Comparison of ENCODE assay signal across 9 mouse cellular contexts in the genomic region with DNA sequence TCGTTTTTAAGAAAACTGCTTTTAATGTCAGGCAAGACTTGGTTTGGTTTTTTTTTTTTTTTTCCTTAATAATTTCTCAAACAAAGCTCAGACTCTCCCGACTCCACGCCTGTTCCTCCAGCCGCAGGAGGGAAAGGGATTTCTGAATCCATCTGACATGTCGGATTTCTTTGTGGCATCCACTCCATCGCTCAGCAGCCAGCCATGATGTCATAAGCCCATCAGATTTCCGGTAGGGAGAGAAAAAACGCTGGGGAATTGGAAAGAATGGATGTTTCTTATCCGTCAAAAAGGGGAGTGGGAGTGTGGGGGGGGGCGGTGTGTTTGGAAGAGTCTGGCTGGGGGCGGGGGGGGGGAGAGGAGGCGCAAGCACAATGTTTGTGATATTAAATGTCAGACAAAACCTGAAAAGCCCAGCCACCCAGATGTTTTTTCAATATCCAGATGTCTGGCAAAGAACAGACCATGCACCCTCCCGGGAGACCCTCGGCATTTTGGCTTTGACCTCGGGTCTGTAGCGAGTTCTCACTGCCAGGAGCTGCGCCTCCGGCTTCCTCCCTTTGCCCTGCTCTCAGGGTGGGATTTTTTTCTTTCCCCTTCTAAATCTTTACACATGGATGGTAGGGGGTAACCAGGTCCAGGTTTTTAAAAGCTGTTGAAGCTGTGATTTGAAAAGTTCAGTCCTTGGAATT. TPM values are rescaled to one million over a fixed set of nuclear protein-coding genes. Genes with fewer than 3 reads are reported as not detected.
DNase-seq lines count a peak whose midpoint lies in the region; ATAC-seq and TF ChIP-seq lines count a peak whose summit lies in the region.
"Had no signal": no experiment of that assay in that cellular context is flagged by ENCODE, and none has a peak within 500 bp of the region (broad histone marks: within the 10 kb centered on the region; RNA-seq: fewer than 3 reads in every experiment).

No protein-coding gene starts in this region.

- no peak for ATAC-seq in kidney, postnatal 0 days (replicated peaks; ENCODE audit: low FRiP score, low read depth)
- peak; percentile 47; the same call in 1 of the 2 replicates for ATAC-seq in forebrain, postnatal 0 days
- ATAC-seq in hindbrain, embryonic 12.5 days (ENCODE audit: low FRiP score): no peak
- ATAC-seq: CD4-positive, CD25-positive, alpha-beta regulatory T cell, adult 4 months had no signal

- no peaks in the 10 kb centered on the region for H3K36me3 ChIP-seq in kidney, postnatal 0 days (ENCODE audit: insufficient read depth, low read length)
- no peaks in the 10 kb centered on the region for H3K36me3 ChIP-seq in forebrain, postnatal 0 days (ENCODE audit: insufficient read depth)
- no peaks in the 10 kb centered on the region for H3K36me3 ChIP-seq in hindbrain, embryonic 12.5 days

- 14% methylated on average over 18 of the region's 18 CpGs for WGBS in kidney, postnatal 0 days
- WGBS in forebrain, postnatal 0 days: 2% methylated on average over 18 of the region's 18 CpGs
- 3% methylated on average over 16 of the region's 18 CpGs for WGBS in hindbrain, embryonic 12.5 days

- H3K4me3 ChIP-seq in kidney, postnatal 0 days (replicated peaks; ENCODE audit: low read depth, low read length): no peak overlapping the region
- H3K4me3 ChIP-seq in forebrain, postnatal 0 days (ENCODE audit: low read depth, low read length): peak overlapping the region; percentile 26
- H3K4me3 ChIP-seq in hindbrain, embryonic 12.5 days: peak overlapping the region; percentile 10; the same call in 1 of the 2 replicates

- H3K4me1 ChIP-seq in kidney, postnatal 0 days (replicated peaks; ENCODE audit: insufficient read depth, low read length): peaks cover 15% of the 10 kb centered on the region
- H3K4me1 ChIP-seq in forebrain, postnatal 0 days (ENCODE audit: insufficient read depth): peaks cover 42% of the 10 kb centered on the region
- H3K4me1 ChIP-seq in hindbrain, embryonic 12.5 days: peaks cover 56% of the 10 kb centered on the region

- DNase-seq in kidney, postnatal 0 days (ENCODE audit: low spot score): no peak
- DNase-seq in kidney, adult 18-20 months: no peak
- DNase-seq in forebrain, postnatal 0 days: peak; percentile 83
- DNase-seq in neural tube, embryonic 10.5 days (ENCODE audit: extremely low spot score, low spot score): peak; percentile 55
- no peak for DNase-seq in cerebellum, postnatal 36 days
- DNase-seq in adrenal gland, postnatal 14 days: no peak
- DNase-seq in lung, postnatal 10 days: no peak

- no peak overlapping the region for H3K9ac ChIP-seq in kidney, postnatal 0 days (ENCODE audit: low read depth, low read length)
- peak overlapping the region; percentile 58 for H3K9ac ChIP-seq in forebrain, postnatal 0 days
- peak overlapping the region; percentile 41 for H3K9ac ChIP-seq in hindbrain, embryonic 12.5 days

- H3K27ac ChIP-seq in kidney, postnatal 0 days: no peak overlapping the region
- H3K27ac ChIP-seq in forebrain, postnatal 0 days (ENCODE audit: low read depth, low read length): peak overlapping the region; percentile 92
- H3K27ac ChIP-seq in hindbrain, embryonic 12.5 days: peak overlapping the region; percentile 87

- peak overlapping the region; percentile 27 for H3K4me2 ChIP-seq in kidney, postnatal 0 days (ENCODE audit: low read length)
- H3K4me2 ChIP-seq in forebrain, postnatal 0 days (ENCODE audit: low read depth): peak overlapping the region; percentile 55
- H3K4me2 ChIP-seq in hindbrain, embryonic 12.5 days (replicated peaks): peak overlapping the region; percentile 37

- TF ChIP-seq CTCF in kidney, postnatal 0 days (IDR thresholded peaks at IDR 0.05; ENCODE audit: low read depth): no peak
- no peak for TF ChIP-seq CTCF in forebrain, postnatal 0 days (IDR thresholded peaks at IDR 0.05; ENCODE audit: low read depth)

- 0 out of 2 replicates have a peak, but pooled peaks cover 4% of the 10 kb centered on the region for H3K27me3 ChIP-seq in kidney, postnatal 0 days (ENCODE audit: insufficient read depth, low read length)
- no peaks in the 10 kb centered on the region for H3K27me3 ChIP-seq in forebrain, postnatal 0 days (ENCODE audit: insufficient read depth, low read length)
- peaks cover 61% of the 10 kb centered on the region for H3K27me3 ChIP-seq in hindbrain, embryonic 12.5 days

- H3K9me3 ChIP-seq in kidney, postnatal 0 days (replicated peaks; ENCODE audit: low read length): no peaks in the 10 kb centered on the region
- H3K9me3 ChIP-seq in forebrain, postnatal 0 days (ENCODE audit: low read length): no peaks in the 10 kb centered on the region
- no peaks in the 10 kb centered on the region for H3K9me3 ChIP-seq in hindbrain, embryonic 12.5 days (replicated peaks)

RNA-seq across cellular contexts. Expression of a gene that starts 4.8 kb away (rescaled TPM):
- 5.6 and 5.8 TPM in 2 replicates for polyA plus RNA-seq in kidney, postnatal 0 days (2015; fragmentation: Nextera tagmentation; extraction: Ambion mirVana)
- total RNA-seq in forebrain, postnatal 0 days (2014; rRNA removed): 120 and 150 TPM in 2 replicates
- polyA plus RNA-seq in forebrain, postnatal 0 days (2015; fragmentation: Nextera tagmentation; extraction: Ambion mirVana): 10.3 and 12.2 TPM in 2 replicates
- polyA plus RNA-seq in hindbrain, embryonic 12.5 days (2016; fragmentation: Nextera tagmentation; extraction: Ambion mirVana): 12.4 and 14.0 TPM in 2 replicates
- total RNA-seq in adrenal gland, postnatal 14 days (2021): 75.9 and 85.4 TPM in 2 replicates

RNA-seq across cellular contexts. Expression of a gene that starts 50.2 kb away (rescaled TPM):
- polyA plus RNA-seq in kidney, postnatal 0 days (2015; fragmentation: Nextera tagmentation; extraction: Ambion mirVana): 2.2 and 2.3 TPM in 2 replicates
- total RNA-seq in forebrain, postnatal 0 days (2014; rRNA removed): 0.69 and 2.9 TPM in 2 replicates
- 1.5 and 1.8 TPM in 2 replicates for polyA plus RNA-seq in forebrain, postnatal 0 days (2015; fragmentation: Nextera tagmentation; extraction: Ambion mirVana)
- polyA plus RNA-seq in hindbrain, embryonic 12.5 days (2016; fragmentation: Nextera tagmentation; extraction: Ambion mirVana): 1.9 and 2.2 TPM in 2 replicates
- total RNA-seq in adrenal gland, postnatal 14 days (2021): 2.6 and 5.9 TPM in 2 replicates

Comparison
In these comparisons a context has a peak if more than half of its experiments do, and no peak if none do; other contexts are left out.
1. DNase-seq: peak in forebrain, postnatal 0 days (single experiment) and neural tube, embryonic 10.5 days (single experiment); none in kidney, postnatal 0 days (single experiment), kidney, adult 18-20 months (single experiment), cerebellum, postnatal 36 days (0 of 2), adrenal gland, postnatal 14 days (single experiment) and lung, postnatal 10 days (single experiment).
2. Peak in every context shown above with its lines, with median percentiles within 50 percentile points of each other: H3K4me2 ChIP-seq.